Mouse (Mus musculus): ENCODE data around the gene Tas1r1. TPM values are rescaled to one million over a fixed set of nuclear protein-coding genes. Genes with fewer than 3 reads are reported as not detected.

Tas1r1 gene
- polyA plus RNA-seq, 1 experiment from 2014 or later: 1.1 TPM

- no peak overlapping the region for H3K4me3 ChIP-seq
- ATAC-seq (ENCODE audit: insufficient number of reproducible peaks, insufficient read depth, low FRiP score, low TSS enrichment): peak; percentile 42; the same call in 1 of the 2 replicates
- H3K27ac ChIP-seq: no peak overlapping the region
- H3K9me3 ChIP-seq: no peaks in the 10 kb centered on the region
- H3K4me2 ChIP-seq (replicated peaks): no peak overlapping the region
- H3K4me1 ChIP-seq: peaks cover 11% of the 10 kb centered on the region; the same call in 1 of the 2 replicates
- no peaks in the 10 kb centered on the region for H3K27me3 ChIP-seq
- 17% methylated on average over 5 of the region's 5 CpGs for WGBS
- peaks cover 66% of the 10 kb centered on the region for H3K36me3 ChIP-seq
- H3K9ac ChIP-seq: no peak overlapping the region
Measured at GRCm38 (mm10) chr4:151981363-151981762, 57.0 kb downstream of the Tas1r1 start.

GRCm38 (mm10) chr4:151980699-151981098, 57.7 kb downstream of the Tas1r1 start:
- WGBS: 70% methylated on average over 8 of the region's 8 CpGs
- ATAC-seq (ENCODE audit: insufficient number of reproducible peaks, insufficient read depth, low FRiP score, low TSS enrichment): no peak
- 0 out of 2 replicates have a peak, but pooled peaks cover 5% of the 10 kb centered on the region for H3K4me1 ChIP-seq
- no peaks in the 10 kb centered on the region for H3K9me3 ChIP-seq
- no peak overlapping the region for H3K27ac ChIP-seq
- H3K4me2 ChIP-seq (replicated peaks): no peak overlapping the region
- peaks cover 68% of the 10 kb centered on the region for H3K36me3 ChIP-seq
- H3K4me3 ChIP-seq: no peak overlapping the region
- no peak overlapping the region for H3K9ac ChIP-seq
- H3K27me3 ChIP-seq: no peaks in the 10 kb centered on the region

Other genes with a start within 250 kb of the Tas1r1 start
- gene Camta1, start 176.7 kb downstream of the Tas1r1 start, polyA plus RNA-seq (2016; fragmentation: Nextera tagmentation; extraction: Ambion mirVana): 107 and 115 TPM in 2 replicates
- 78.2 and 86.6 TPM in 2 replicates for gene Dnajc11, start 104.9 kb downstream of the Tas1r1 start, polyA plus RNA-seq (2016; fragmentation: Nextera tagmentation; extraction: Ambion mirVana)
- gene Thap3, start 49.6 kb downstream of the Tas1r1 start, polyA plus RNA-seq (2016; fragmentation: Nextera tagmentation; extraction: Ambion mirVana): 45.2 and 45.6 TPM in 2 replicates
- 42.2 and 44.3 TPM in 2 replicates for gene Phf13, start 42.3 kb downstream of the Tas1r1 start, polyA plus RNA-seq (2016; fragmentation: Nextera tagmentation; extraction: Ambion mirVana)
- gene Klhl21, start 29.8 kb downstream of the Tas1r1 start, polyA plus RNA-seq (2016; fragmentation: Nextera tagmentation; extraction: Ambion mirVana): 13.0 and 13.5 TPM in 2 replicates
- 25.3 and 30.2 TPM in 2 replicates for gene Zbtb48, start 10.9 kb downstream of the Tas1r1 start, polyA plus RNA-seq (2016; fragmentation: Nextera tagmentation; extraction: Ambion mirVana)
- gene Nol9, start 753 bp upstream of the Tas1r1 start, polyA plus RNA-seq (2016; fragmentation: Nextera tagmentation; extraction: Ambion mirVana): 43.8 and 46.0 TPM in 2 replicates
- 17.8 and 19.0 TPM in 2 replicates for gene Plekhg5, start 33.9 kb upstream of the Tas1r1 start, polyA plus RNA-seq (2016; fragmentation: Nextera tagmentation; extraction: Ambion mirVana)
- gene Tnfrsf25, start 77.4 kb upstream of the Tas1r1 start, polyA plus RNA-seq (2016; fragmentation: Nextera tagmentation; extraction: Ambion mirVana): 1.1 and 2.1 TPM in 2 replicates
- gene Espn, start 113.8 kb upstream of the Tas1r1 start, polyA plus RNA-seq (2016; fragmentation: Nextera tagmentation; extraction: Ambion mirVana): 6.4 and 6.6 TPM in 2 replicates
- gene Hes2, start 120.3 kb upstream of the Tas1r1 start, polyA plus RNA-seq (2016; fragmentation: Nextera tagmentation; extraction: Ambion mirVana): 0.09 TPM in 1 of 2 replicates, not detected in the other
- 57.9 and 69.8 TPM in 2 replicates for gene Acot7, start 139.6 kb upstream of the Tas1r1 start, polyA plus RNA-seq (2016; fragmentation: Nextera tagmentation; extraction: Ambion mirVana)
- 9.7 and 10.6 TPM in 2 replicates for gene Gpr153, start 235.7 kb upstream of the Tas1r1 start, polyA plus RNA-seq (2016; fragmentation: Nextera tagmentation; extraction: Ambion mirVana)

All from embryonic facial prominence, embryonic 12.5 days (tissue).